Mouse (Mus musculus) liver (tissue): ENCODE results near the gene Samd1.
"Not testable (repeated sequence)": the region's sequence is repeated elsewhere in the genome, so short reads cannot be mapped to it uniquely, and the experiment has no call there.

Experiments
- DNase-seq: peaks from one replicate; pipeline ENCODE4 v3.0.0-alpha.2; 2020; ENCODE audit warnings: mixed read lengths

Samd1 gene

GRCm38 (mm10) chr8:83989243-83989642 lies 8.2 kb upstream of the Samd1 start:
- no peak for DNase-seq

DNA sequence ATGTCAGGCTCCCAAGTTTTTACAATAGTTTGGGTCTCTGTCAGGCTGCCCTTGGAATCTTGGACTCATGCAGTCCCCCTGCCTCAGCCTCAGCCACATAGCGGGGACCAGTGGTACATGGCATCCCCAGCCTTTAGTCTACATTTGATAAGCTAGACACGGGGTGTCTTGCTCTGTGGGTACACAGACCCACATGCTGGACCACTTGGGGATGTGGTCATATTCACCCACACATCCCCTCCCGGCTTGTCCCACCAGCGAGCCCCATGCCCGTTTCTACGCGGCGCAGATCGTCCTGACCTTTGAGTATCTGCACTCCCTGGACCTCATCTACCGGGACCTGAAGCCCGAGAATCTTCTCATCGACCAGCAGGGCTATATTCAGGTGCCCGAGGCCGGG lies 7.3 kb upstream of the Samd1 start:
- no peak for DNase-seq

- peak; percentile 62 for DNase-seq
Observed at GRCm38 (mm10) chr8:83992488-83992887, 5.0 kb upstream of the Samd1 start.

GRCm38 (mm10) chr8:83994030-83994429 lies 3.4 kb upstream of the Samd1 start:
- no peak for DNase-seq

DNA sequence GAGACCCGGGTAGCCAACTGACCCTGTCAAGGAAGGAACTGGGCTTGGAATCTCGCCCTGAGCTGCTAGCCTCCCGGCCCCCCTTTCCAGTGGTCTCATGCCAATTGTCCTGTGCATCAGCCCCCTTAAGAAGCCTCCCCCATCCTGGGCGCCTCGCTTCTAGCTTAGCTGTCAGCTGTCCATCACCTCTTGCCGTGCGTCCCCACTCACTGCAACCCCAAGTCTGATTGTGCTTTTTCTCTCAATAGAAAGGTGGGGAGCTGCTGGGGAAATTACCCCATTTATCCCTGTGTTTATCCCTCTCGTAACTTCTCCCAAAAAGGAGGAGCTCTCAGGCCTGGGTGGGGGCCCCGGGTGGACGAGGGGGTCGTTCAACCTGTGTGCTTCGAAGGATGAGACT lies 1.5 kb upstream of the Samd1 start:
- DNase-seq: no peak

DNA sequence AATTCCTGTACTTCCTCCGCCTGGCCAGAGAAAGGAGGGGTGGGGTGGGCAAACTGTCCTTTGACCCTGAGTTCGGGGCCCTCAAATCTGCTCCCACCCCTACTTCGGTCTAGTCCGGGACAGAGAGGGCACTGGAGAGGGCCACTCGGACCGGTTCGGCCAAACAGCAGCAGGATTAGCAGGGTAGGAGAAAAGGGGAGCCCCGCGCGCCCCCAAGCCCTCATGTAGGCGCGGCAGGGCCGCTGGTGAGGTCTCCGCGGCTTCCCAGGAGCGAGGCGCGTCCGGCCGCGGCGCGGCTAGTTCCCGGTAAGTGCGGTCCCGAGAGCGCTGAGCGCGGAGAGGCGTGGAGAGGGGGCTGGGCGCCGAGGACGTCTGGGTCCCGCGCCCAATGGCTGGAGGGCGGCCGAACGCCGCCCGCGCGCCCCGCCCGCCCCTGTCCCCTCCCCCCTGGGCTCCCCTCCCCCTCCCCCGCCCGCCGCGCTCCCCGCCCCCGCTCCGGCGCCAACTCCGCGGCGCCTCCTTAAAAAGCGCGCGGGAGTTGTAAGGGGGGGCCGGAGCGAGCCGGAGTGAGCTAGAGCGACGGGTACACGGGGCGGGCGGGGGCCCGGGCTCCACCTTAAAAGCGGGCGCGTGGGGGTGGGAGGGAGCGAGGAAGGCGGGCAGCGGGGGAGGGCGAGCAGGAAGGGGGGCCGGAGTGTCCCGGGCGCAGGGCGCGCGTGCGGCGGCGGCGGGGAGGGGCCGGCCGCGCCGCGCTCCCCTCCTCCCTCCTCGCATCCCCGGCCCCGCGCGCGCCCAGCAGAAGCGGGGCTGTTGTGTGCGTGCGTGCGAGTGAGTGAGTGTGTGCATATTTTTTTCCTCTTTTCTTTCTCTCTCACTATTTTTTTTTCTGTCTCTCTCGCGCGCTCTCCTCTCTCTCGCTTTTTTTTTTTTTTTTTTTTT lies 636 bp upstream of the Samd1 start:
- DNase-seq: peak; percentile 92

- peak; percentile 76 for DNase-seq
Observed at GRCm38 (mm10) chr8:83998231-83999056, 972 bp downstream of the Samd1 start.

- no peak for DNase-seq
Observed at GRCm38 (mm10) chr8:83999057-83999705, 1.7 kb downstream of the Samd1 start.

- no peak for DNase-seq
Observed at GRCm38 (mm10) chr8:83999825-84000224, 2.4 kb downstream of the Samd1 start.

GRCm38 (mm10) chr8:84001281-84002000 lies 4.0 kb downstream of the Samd1 start, which contains the start of gene 1700067K01Rik:
Gene 1700067K01Rik (plus strand): TSS chr8:84001502.
- DNase-seq: no peak

DNA sequence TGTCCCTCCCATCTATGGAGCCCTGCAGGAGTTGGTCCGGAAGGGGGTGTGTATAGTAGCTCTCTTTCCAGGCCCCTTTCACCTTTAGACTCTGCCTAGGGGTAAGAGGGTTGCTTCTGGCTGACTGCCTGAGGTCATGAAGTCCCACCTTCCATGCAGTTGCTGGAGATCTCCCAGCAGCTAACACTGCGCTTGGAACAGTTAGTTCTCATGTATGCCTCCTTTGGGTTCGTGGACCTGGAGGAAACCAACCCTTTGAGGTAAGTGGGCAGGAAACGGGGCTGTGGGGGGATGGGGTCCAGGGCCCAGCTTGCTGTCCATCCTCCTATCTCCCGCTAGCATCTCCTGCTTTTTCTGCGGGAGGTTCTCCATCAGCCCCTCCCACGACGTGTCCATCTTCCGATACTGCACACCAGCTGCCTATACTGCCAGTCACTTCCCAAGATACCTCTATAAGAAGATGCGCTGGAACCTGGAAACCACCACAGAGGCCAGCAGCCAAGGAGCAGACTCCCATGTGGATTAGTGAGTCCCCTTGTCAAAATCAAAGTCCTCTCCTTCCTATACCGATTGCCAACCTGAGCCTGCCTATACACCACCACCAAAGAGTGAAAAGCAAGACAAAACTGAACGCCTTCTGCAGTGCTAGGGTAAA lies 5.6 kb downstream of the Samd1 start:
- DNase-seq: no peak

GRCm38 (mm10) chr8:84003612-84004246 lies 6.3 kb downstream of the Samd1 start:
- no peak for DNase-seq

DNA sequence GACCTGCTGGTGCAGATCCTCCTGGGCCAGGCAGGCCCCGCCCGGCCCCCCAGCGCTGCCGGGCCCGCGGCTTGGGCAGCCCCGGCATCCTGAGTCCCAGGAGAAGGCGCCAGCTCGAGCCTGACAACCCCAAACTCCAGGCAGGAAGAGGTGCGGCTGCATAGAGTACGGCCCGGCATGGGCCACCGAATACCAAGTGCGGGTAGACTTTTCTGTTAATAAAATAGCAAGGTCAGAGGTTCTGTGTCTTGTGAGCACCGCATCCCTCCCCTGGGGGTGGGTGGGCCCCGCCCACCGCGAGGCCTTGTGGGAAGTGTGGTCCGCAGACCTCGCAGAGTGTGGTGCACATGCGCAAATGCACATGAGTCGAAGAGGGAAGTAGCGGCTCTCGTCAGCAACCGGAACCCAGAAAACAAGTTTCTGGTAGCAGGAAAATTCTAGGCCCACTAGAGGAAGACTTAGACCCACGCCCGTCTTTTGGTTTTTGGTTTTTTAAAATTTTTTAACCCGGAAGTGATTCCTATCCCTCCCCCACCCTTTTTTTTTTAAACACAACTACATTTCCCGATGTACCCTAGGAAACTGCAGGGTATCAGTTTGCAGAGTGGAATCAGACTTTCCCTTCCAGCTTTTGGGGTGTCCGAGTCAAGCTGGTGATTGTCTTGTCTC lies 7.2 kb downstream of the Samd1 start:
- peak; percentile 94 for DNase-seq

DNA sequence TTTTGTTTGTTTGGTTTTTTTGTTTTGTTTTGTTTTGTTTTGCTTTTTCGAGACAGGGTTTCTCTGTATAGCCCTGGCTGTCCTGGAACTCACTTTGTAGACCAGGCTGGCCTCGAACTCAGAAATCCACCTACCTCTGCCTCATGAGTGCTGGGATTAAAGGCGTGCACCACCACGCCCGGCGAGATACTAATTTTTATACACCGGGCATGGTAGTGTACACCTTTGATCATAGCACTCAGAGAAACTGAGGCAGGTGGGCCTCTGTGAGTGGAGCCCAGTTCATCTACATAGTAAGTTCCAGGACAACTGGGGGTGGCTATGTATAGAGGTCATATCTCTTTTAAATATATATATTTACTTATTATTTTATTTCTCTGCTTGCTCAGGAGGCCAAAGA lies 8.0 kb downstream of the Samd1 start:
- not testable (repeated sequence) for DNase-seq

DNA sequence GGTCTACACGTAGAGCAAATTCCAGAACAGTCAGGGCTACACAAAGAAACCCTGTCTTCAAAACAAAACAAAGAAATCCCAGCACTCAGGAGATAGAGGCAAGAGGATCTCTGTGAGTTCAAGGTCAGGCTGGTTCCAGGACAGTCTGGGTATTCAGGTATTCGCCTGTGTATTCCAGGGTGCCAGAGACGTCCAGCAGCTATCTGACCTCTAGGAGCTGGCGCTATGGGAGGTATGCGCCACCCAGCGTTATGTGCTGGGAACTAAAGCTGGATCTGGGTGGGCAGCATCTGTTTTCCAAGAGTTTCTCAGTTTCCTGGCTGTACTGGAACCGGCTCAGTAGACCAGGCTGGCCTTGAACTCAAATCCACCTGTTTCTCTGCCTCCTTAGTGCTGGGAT lies 10.9 kb downstream of the Samd1 start:
- DNase-seq: no peak

GRCm38 (mm10) chr8:84009876-84010275 lies 12.4 kb downstream of the Samd1 start:
- peak; percentile 82 for DNase-seq

GRCm38 (mm10) chr8:84010625-84011611 lies 13.4 kb downstream of the Samd1 start:
- DNase-seq: peak; percentile 69

GRCm38 (mm10) chr8:84011705-84012498 lies 14.4 kb downstream of the Samd1 start, which contains the start of gene 2210011C24Rik:
Gene 2210011C24Rik (minus strand): TSS chr8:84012171.
- peak; percentile 26 for DNase-seq
